Mouse (Mus musculus) MEL (cell line): Measurements from ENCODE around the gene Gm43738. TPM values are rescaled to one million over a fixed set of nuclear protein-coding genes. Genes with fewer than 3 reads are reported as not detected.
"Not testable (repeated sequence)": the region's sequence is repeated elsewhere in the genome, so short reads cannot be mapped to it uniquely, and the experiment has no call there.

Experiments used
- DNase-seq: peaks from one replicate; pipeline ENCODE4 v3.0.0; 2011; ENCODE audit warnings: low read depth, low spot score
- H3K27ac ChIP-seq: 2 replicates; pipeline ENCODE4 v1.5.1; 2012; ENCODE audit warnings: low read depth, mild to moderate bottlenecking, control low read depth, low read length, moderate library complexity; ENCODE audit not compliant: control insufficient read depth
- H3K27me3 ChIP-seq, 2 experiments: fragments of 150-350 bp in 1 of 2; sonication (generic) in 1 of 2; 2 replicates each; pipeline ENCODE4 v1.6.1; 2012; ENCODE audit warnings: low read length in 2 of 2, mild to moderate bottlenecking in 2 of 2, improper control_type of control experiment in 1 of 2, moderate library complexity in 1 of 2; ENCODE audit not compliant: insufficient read depth in 2 of 2, control insufficient read depth in 1 of 2
- H3K36me3 ChIP-seq, 2 experiments: 2 replicates each; pipeline ENCODE4 v1.6.1; 2012 to 2014; ENCODE audit warnings: low read length in 2 of 2, improper control_type of control experiment in 1 of 2, inconsistent platforms in 1 of 2, mild to moderate bottlenecking in 1 of 2; ENCODE audit not compliant: insufficient read depth in 2 of 2, control insufficient read depth in 1 of 2
- H3K4me1 ChIP-seq, 2 experiments: fragments of 150-350 bp in 1 of 2; sonication (generic) in 1 of 2; 2 replicates each; pipeline ENCODE4 v1.6.1; 2012; ENCODE audit warnings: low read length in 2 of 2, improper control_type of control experiment in 1 of 2, mild to moderate bottlenecking in 1 of 2; ENCODE audit not compliant: insufficient read depth in 2 of 2, control insufficient read depth in 1 of 2
- H3K4me3 ChIP-seq, 2 experiments: fragments of 150-350 bp in 1 of 2; sonication (generic) in 1 of 2; 2 replicates each; pipeline ENCODE4 v1.5.1; 2012; ENCODE audit warnings: low read depth in 2 of 2, low read length in 2 of 2, mild to moderate bottlenecking in 2 of 2, moderate library complexity in 2 of 2, control low read depth in 1 of 2, improper control_type of control experiment in 1 of 2; ENCODE audit not compliant: control insufficient read depth in 1 of 2, insufficient read depth in 1 of 2
- H3K79me2 ChIP-seq: 2 replicates; pipeline ENCODE4 v1.6.1; 2012; ENCODE audit warnings: mild to moderate bottlenecking, low read length, moderate library complexity; ENCODE audit not compliant: control insufficient read depth, poor library complexity, insufficient read depth
- H3K9ac ChIP-seq: 2 replicates; pipeline ENCODE4 v1.6.1; 2012; ENCODE audit warnings: low read depth, mild to moderate bottlenecking, control low read depth, low read length, moderate library complexity; ENCODE audit not compliant: control insufficient read depth, poor library complexity, severe bottlenecking
- H3K9me3 ChIP-seq: fragments of 150-350 bp; sonication (generic); replicated peaks from 2 replicates; pipeline ENCODE4 v1.6.1; 2012; ENCODE audit warnings: mild to moderate bottlenecking, low read length, improper control_type of control experiment, moderate library complexity; ENCODE audit not compliant: insufficient read depth
- BHLHE40 ChIP-seq: IDR thresholded peaks from 2 replicates; pipeline ENCODE4 v1.6.1; 2012; ENCODE audit warnings: low read depth, mild to moderate bottlenecking, inconsistent platforms, low read length, improper control_type of control experiment, borderline replicate concordance
- CHD1 ChIP-seq: IDR thresholded peaks from 2 replicates; pipeline ENCODE4 v1.6.1; 2012; ENCODE audit warnings: low read depth, mild to moderate bottlenecking, inconsistent platforms, low read length, improper control_type of control experiment
- CHD2 ChIP-seq: IDR thresholded peaks from 2 replicates; pipeline ENCODE4 v1.6.1; 2011; ENCODE audit warnings: low read length, improper control_type of control experiment
- E2F4 ChIP-seq: IDR thresholded peaks from 2 replicates; pipeline ENCODE4 v1.6.1; 2011; ENCODE audit warnings: low read depth, low read length, improper control_type of control experiment, borderline replicate concordance
- ELF1 ChIP-seq: IDR thresholded peaks from 2 replicates; pipeline ENCODE4 v1.6.1; 2014; ENCODE audit warnings: low read depth, mild to moderate bottlenecking, inconsistent platforms, low read length, improper control_type of control experiment, moderate library complexity
- GABPA ChIP-seq: IDR thresholded peaks from 2 replicates; pipeline ENCODE4 v1.6.1; 2012; ENCODE audit warnings: low read depth, mild to moderate bottlenecking, inconsistent platforms, low read length, improper control_type of control experiment, moderate library complexity
- HCFC1 ChIP-seq: IDR thresholded peaks from 2 replicates; pipeline ENCODE4 v1.6.1; 2012; ENCODE audit warnings: low read depth, mild to moderate bottlenecking, inconsistent platforms, low read length, improper control_type of control experiment, moderate library complexity
- JUND ChIP-seq: IDR thresholded peaks from 2 replicates; pipeline ENCODE4 v1.6.1; 2011; ENCODE audit warnings: low read depth, mild to moderate bottlenecking, improper control_type of control experiment, low read length
- MAFK ChIP-seq: IDR thresholded peaks from 2 replicates; pipeline ENCODE4 v1.6.1; 2011; ENCODE audit warnings: low read depth, mild to moderate bottlenecking, low read length, improper control_type of control experiment, borderline replicate concordance
- MAX ChIP-seq: IDR thresholded peaks from 2 replicates; pipeline ENCODE4 v1.6.1; 2011; ENCODE audit warnings: low read length, improper control_type of control experiment
- MAZ ChIP-seq: IDR thresholded peaks from 2 replicates; pipeline ENCODE4 v1.6.1; 2012; ENCODE audit warnings: low read depth, mild to moderate bottlenecking, inconsistent platforms, low read length, improper control_type of control experiment
- MEF2A ChIP-seq: IDR thresholded peaks from 2 replicates; pipeline ENCODE4 v1.6.1; 2014; ENCODE audit warnings: low read depth, mild to moderate bottlenecking, inconsistent platforms, low read length, improper control_type of control experiment; ENCODE audit not compliant: poor library complexity, insufficient replicate concordance, severe bottlenecking; ENCODE audit errors: extremely low read depth
- MYB ChIP-seq: IDR thresholded peaks from 2 replicates; pipeline ENCODE4 v1.6.1; 2011; ENCODE audit warnings: mild to moderate bottlenecking, low read depth, low read length, improper control_type of control experiment
- MYC ChIP-seq: IDR thresholded peaks from 2 replicates; pipeline ENCODE4 v1.6.1; 2011; ENCODE audit warnings: low read depth, mild to moderate bottlenecking, low read length, improper control_type of control experiment, moderate library complexity
- RCOR1 ChIP-seq: IDR thresholded peaks from 2 replicates; pipeline ENCODE4 v1.6.1; 2012; ENCODE audit warnings: low read depth, mild to moderate bottlenecking, inconsistent platforms, low read length, improper control_type of control experiment
- SIN3A ChIP-seq: IDR thresholded peaks from 2 replicates; pipeline ENCODE4 v1.6.1; 2012; ENCODE audit warnings: low read length, improper control_type of control experiment, inconsistent platforms
- SMC3 ChIP-seq: IDR thresholded peaks from 2 replicates; pipeline ENCODE4 v1.6.1; 2011; ENCODE audit warnings: low read depth, low read length, improper control_type of control experiment
- TCF12 ChIP-seq: IDR thresholded peaks from 2 replicates; pipeline ENCODE4 v1.6.1; 2014; ENCODE audit warnings: low read depth, mild to moderate bottlenecking, inconsistent platforms, low read length, improper control_type of control experiment, moderate library complexity
- USF1 ChIP-seq: IDR thresholded peaks from 2 replicates; pipeline ENCODE4 v1.6.1; 2014; ENCODE audit warnings: low read depth, mild to moderate bottlenecking, inconsistent platforms, low read length, improper control_type of control experiment, moderate library complexity
- ZC3H11A ChIP-seq: IDR thresholded peaks from 2 replicates; pipeline ENCODE4 v1.6.1; 2012; ENCODE audit warnings: low read depth, mild to moderate bottlenecking, inconsistent platforms, low read length, improper control_type of control experiment
- ZNF384 ChIP-seq: IDR thresholded peaks from 2 replicates; pipeline ENCODE4 v1.6.1; 2012; ENCODE audit warnings: low read depth, mild to moderate bottlenecking, inconsistent platforms, low read length, improper control_type of control experiment
- polyA plus RNA-seq, 2 experiments: library from polyadenylated mRNA; stranded (reverse) in 1 of 2; unstranded in 1 of 2; fragments of >175 nt in 1 of 2; fragments of >200 nt in 1 of 2; gene quantifications; 2 replicates each; pipeline versions ENCODE4 v1.2.1 to v1.2.4; 2012; ENCODE audit warnings: low replicate concordance in 2 of 2, low read depth in 1 of 2; ENCODE audit not compliant: insufficient read length in 2 of 2, insufficient read depth in 1 of 2, missing spikeins in 1 of 2
- total RNA-seq: library from RNA; depleted of rRNA; stranded (reverse); fragments of 300-350 nt; gene quantifications from 2 replicates; pipeline ENCODE4 v1.2.3, GENCODE M21; 2012

Gm43738 gene
- total and polyA plus RNA-seq, 3 experiments, result not detected

DNA sequence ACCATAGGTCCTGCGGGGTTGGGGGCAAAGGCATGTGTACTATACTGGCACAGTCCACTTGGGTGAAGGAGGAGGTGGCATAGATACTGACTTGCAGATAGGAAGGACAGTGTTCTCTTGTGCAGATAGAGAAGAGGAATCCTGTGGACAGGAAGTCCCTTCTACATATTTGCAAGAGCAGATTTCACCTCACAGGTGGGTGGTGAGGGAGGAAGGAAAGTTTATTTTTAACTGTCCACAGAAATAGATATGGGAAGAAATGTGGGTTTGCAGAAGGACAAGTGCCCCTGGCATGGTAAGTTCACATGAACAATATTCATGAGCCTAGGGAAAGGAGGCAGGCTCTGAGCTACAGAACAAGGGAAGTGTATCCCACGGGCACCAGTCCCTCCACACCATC is 16.8 kb downstream of the Gm43738 start:
- no peak overlapping the region for H3K4me3 ChIP-seq
- H3K27me3 ChIP-seq, result no peaks in the 10 kb centered on the region
- H3K79me2 ChIP-seq, result peaks cover 1% of the 10 kb centered on the region
- H3K36me3 ChIP-seq, result peaks cover 4 to 11% of the 10 kb centered on the region in 2 experiments
- H3K4me1 ChIP-seq, result peaks cover under 1 to 20% of the 10 kb centered on the region in 2 experiments; a peak in 3 of 4 replicates
- no peak overlapping the region for H3K9ac ChIP-seq
- H3K27ac ChIP-seq, result no peak overlapping the region
- no peaks in the 10 kb centered on the region for H3K9me3 ChIP-seq
- no peak for DNase-seq
- TF ChIP-seq MAZ, result no peak
- no peak for TF ChIP-seq MYC
- no peak for TF ChIP-seq ZC3H11A
- TF ChIP-seq JUND, result no peak
- no peak for TF ChIP-seq MEF2A
- no peak for TF ChIP-seq SIN3A
- TF ChIP-seq ELF1, result no peak
- TF ChIP-seq CHD2, result no peak
- TF ChIP-seq SMC3, result no peak
- TF ChIP-seq CHD1, result no peak
- TF ChIP-seq TCF12, result no peak
- TF ChIP-seq ZNF384, result no peak
- no peak for TF ChIP-seq USF1
- TF ChIP-seq MAFK, result no peak
- TF ChIP-seq BHLHE40, result no peak
- no peak for TF ChIP-seq MYB

- DNase-seq, H3K9ac ChIP-seq, H3K4me1 ChIP-seq, H3K4me3 ChIP-seq, H3K9me3 ChIP-seq, H3K27me3 ChIP-seq, H3K79me2 ChIP-seq, H3K27ac ChIP-seq: not testable (repeated sequence)
- peaks cover 0 to 12% of the 10 kb centered on the region in 2 experiments; a peak in 3 of 4 replicates for H3K36me3 ChIP-seq
- TF ChIP-seq ZNF384, result peak; percentile 80
These were observed 18.6 kb downstream of the Gm43738 start for GRCm38 (mm10) chr3:89082287-89082686.

DNA sequence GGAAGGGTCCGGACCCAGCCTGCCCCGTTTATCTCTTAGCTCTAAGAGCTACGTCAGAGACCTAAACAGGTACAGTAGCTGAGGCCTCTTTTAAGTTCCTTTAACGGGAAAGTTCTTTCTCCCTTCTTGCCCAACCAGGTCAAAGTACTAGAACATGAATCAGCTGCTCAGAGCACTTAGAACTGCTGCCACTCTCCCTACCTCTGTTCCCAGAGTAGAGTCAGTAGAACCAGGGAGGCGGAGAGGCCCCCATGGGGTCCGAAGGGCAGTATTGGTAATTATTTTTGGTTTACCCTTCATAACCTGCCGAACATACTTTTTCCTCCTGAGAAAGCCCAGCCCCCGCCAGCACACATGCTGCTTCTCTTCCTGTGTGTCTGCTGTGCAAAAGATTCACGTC is 23.5 kb downstream of the Gm43738 start:
- H3K4me3 ChIP-seq, result no peak overlapping the region
- TF ChIP-seq BHLHE40, result no peak
- TF ChIP-seq RCOR1, result no peak
- no peak for TF ChIP-seq MEF2A
- TF ChIP-seq GABPA, result no peak
- no peak for TF ChIP-seq HCFC1
- TF ChIP-seq E2F4, result no peak
- TF ChIP-seq ZNF384, result no peak
- TF ChIP-seq MAX, result no peak
- TF ChIP-seq, all 39 proteins: peak for 0
- no peak for DNase-seq
- Histone ChIP-seq H3K36me3 (peaks cover 0 to 30% of the 10 kb centered on the region in 2 experiments; a peak in 3 of 4 replicates), H3K9me3 (no peaks in the 10 kb centered on the region), H3K27ac (no peak overlapping the region), H3K4me1 (no peaks in the 10 kb centered on the region), H3K27me3 (no peaks in the 10 kb centered on the region), H3K9ac (no peak overlapping the region), H3K79me2 (no peaks in the 10 kb centered on the region)
